Mouse (Mus musculus) CD4-positive, CD25-positive, alpha-beta regulatory T cell, adult 2 months (primary cell): ENCODE data around the gene Afm.

Experiments used
- DNase-seq: peaks from one replicate; pipeline ENCODE4 v3.0.0-alpha.2; 2012; ENCODE audit warnings: low read depth, low spot score

Gene Afm

DNA sequence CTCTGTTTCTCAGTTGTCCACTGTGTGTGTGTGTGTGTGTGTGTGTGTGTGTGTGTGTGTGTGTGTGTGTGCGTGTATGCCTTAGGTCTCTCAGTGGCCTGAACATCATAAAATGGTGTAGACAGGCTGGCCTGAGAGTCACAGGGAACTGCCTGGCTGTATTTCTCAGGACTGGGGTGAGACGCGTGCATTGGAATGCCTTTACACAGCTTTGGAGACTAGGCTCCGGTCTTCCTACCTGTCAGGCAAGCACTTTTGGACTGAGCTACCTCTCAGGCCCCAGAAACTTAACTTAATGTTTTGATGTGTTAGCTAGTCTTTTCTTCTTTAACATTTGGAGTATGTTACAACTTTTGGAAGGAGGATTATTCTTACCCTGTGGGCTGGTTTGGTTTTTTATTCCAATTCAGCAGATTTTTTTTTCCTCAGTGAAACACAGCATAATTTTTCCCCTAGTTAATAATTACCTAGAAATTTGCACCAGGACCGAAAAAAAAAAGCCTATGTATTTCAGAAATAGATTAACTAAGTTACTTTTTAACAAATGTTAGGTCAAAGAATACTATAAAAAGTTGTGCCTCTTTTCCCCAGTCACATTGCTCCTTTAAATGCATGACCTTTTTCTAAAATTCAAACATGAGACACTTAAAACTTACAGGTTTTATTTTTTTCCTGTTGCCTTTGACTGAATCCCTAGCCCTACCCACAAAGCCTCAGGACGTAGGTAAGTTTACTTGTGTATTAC is at the start of gene Afm:
Afm (plus strand) TSS at position 577 of the 745 bp plus-strand sequence.
- no peak for DNase-seq

DNA sequence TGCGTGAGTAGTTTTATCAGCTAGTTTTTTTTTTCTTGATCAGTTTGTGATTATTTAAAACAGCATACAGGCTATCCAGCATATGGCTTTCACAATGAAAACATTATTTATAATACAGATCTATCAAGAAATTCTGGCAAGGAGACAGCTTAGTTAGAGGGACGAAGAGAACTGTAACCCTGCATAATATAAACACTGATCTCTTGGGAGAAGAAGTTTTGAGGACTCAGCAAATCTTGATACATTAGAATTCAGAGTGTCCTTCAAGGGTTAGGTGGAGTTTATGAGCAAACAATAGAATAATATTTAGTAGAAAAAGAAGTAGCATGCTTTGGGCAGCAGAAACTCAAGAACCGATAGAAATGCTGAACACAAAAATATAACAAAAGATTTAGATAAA is 47.9 kb upstream of the Afm start:
- DNase-seq, result no peak

DNA sequence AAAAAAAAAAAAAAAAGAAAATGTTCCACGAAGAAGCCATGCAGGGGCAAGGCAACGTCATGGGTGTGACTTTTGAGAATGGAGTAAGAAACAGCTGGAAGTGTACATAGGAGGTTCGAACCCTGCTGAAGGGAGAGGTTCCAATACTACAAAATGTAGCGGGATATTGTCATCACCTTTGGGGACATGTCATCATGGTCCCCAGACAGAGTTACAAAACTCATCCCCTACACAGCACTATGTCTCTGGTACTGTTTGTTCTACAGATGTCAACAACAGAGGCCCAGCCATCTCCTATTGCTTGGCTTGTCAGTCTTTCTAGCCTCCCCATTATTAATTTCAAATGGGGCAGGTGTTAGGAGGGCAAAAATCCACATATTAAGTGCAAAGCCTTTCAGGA is 44.8 kb upstream of the Afm start:
- no peak for DNase-seq

DNA sequence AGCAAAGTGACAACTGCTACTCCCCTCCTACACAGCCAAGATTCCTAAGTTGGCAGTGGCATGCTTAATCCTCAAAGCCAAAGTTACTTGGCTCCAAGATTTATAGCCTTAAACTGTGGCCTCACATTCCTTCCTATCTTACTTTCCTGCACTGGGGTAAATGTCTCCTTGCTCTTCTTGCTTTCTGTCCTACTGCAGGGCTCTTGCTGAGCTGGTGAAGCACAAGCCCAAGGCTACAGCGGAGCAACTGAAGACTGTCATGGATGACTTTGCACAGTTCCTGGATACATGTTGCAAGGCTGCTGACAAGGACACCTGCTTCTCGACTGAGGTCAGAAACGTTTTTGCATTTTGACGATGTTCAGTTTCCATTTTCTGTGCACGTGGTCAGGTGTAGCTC is 44.4 kb upstream of the Afm start:
- no peak for DNase-seq

DNA sequence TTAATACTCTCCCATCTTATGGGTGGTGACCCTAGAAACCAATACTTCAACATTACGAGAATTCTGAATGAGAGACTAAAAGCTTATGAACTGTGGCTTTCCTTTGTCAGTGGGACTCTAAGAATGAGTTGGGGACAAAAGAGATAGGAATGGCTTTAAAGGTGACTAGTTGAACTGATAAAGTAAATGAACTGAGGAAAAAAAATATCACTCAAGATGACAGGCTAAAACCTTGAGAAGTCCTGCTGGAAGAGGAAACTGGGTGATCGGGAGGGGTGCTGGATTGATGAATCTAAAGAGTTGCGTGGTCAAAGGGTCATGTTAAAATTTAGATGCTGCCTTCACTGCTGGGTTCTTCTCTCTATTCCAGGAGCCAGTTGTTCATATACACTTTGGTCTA is 42.0 kb upstream of the Afm start:
- DNase-seq, result no peak

DNA sequence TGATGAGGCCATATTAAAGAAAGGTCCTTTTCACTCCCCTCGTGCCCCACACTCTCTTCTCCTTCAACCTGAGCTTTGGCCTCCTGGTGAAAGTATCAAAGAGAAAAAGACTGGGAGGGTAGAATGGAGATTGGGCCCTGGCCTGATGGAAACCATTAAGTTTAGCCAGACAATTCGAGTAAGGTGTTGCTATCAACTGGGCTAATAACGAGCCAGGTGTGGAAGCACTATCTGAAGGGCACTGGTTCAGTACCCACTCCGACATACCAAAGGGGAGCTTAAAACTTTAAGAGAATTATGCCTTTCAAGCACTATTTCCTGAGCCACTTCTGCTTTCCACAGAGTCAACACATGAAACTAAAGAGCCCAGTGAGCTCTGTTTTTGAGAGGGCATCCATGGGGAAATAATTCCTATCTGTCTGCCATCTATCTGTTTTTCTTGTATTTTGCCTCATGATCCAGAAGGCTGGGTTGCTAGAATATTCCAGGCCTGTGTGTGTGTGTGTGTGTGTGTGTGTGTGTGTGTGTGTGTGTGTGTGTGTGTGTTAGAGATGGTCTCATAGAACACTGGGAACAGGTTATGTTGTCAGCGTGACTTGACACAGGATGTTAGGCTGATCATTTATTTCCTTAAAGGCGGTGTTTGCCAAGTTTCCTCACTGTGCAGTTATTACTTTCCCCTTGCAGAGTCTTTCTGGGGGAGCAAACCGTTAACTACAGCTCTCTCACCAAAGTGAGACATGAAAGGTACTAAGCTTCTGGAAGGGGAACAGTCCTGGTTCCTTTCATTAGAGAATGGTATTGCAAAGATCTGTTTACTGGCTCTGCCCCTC is 41.2 kb upstream of the Afm start:
- DNase-seq, result no peak

DNA sequence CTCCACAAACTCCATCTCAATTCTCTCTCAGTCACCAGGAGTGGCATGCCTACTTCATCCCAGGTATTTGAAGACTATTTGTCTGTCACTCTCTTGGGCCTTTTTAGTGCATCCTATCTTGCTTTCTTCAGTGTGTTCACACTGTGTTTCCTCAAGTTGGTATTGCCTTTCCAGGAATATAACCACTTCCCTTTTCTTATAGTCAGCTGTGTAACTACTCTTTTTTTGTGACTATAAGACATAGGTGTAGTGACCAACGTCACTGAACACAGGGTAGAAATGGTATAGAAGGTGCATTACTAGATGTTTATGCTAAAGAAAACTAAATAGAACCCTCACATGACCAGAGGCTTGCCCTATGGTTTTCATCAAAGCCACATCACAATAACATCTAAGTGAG is 39.8 kb upstream of the Afm start:
- DNase-seq, result no peak

DNA sequence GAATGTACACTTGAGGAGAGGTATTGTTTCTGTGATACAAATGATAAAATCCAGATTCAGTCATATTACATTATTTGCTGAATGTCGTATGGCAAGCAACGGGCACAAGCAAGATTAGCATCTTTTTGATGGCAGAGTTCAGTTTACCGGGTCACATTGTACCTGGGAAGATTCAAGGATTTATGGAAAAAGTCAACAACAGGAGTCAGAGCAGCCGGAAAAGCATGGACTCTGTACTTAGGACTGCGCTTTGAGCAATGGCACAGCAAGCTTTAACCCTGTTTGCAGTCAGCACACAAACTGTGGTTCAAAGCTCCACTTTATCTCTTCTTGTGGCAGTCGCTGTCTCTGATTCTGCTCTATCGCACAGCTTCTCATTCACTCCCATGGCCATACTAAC is 33.1 kb upstream of the Afm start:
- DNase-seq, result no peak

DNA sequence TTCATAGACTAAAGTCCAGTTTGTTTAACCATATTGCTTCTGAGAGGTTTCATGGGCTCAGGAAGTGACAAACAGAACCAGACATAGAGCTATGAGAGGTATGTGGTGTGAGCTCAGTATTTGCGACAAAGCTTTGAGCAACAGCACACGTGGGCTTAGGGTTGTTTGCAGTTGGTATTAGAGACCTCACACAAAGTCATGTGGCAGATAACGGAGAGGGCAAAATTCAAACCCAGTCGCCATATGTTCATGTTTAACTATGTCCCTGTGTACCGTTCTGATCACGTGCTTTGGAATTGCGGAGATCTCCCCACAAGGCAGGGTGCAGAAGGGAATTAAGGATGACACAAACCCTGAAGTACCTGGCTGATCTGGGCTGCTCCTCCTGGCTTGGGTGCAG is 30.4 kb upstream of the Afm start:
- no peak for DNase-seq

DNA sequence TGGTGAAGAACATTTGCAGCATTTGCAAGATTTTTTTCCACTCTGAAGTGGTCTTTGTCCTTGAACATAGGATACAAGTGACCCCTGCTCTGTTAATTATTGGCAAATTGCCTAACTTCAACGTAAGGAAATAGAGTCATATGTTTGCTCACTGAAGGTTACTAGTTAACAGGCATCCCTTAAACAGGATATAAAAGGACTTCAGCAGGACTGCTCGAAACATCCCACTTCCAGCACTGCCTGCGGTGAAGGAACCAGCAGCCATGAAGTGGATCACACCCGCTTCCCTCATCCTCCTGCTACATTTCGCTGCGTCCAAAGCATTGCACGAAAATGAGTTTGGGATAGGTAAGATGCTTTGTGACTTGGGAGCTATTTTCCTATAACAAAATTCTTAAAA is 28.2 kb upstream of the Afm start, which contains the start of gene Afp:
Afp (plus strand) TSS at position 220 of the 400 bp plus-strand sequence.
- no peak for DNase-seq

DNA sequence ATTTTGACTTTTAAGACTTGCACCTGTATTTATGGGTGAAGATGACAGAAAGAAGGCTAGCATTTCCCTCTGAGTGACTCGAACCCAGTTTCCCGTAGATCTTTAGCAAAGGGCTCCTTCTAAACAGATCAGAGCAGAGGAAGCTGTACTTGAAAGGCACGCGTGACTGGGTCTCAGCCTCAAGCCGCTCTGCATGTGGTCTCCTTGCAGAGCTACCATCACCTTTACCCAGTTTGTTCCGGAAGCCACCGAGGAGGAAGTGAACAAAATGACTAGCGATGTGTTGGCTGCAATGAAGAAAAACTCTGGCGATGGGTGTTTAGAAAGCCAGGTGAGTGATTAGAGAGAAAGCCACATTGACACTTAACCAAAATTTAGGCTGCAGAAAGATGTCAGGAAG is 26.3 kb upstream of the Afm start:
- DNase-seq, result peak; percentile 62

DNA sequence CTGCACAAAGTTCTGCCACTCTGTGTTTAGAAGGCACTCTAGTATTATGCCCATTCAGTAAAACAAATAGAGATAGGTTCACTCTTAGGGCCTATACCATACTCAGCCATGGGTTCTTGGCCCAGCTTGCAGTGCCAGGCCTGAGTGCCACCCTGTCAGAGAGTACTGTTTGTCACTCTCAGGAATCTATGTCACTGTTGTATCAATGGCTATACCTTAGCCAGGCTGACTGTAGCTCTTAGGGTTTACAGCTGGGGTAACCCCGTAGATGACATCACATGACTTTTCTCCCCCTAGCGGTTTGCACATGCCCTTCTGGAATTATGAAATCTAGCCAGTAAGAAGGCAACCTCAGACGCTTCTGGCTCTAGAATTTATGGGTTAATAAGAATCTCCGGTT is 24.4 kb upstream of the Afm start:
- DNase-seq, result no peak

DNA sequence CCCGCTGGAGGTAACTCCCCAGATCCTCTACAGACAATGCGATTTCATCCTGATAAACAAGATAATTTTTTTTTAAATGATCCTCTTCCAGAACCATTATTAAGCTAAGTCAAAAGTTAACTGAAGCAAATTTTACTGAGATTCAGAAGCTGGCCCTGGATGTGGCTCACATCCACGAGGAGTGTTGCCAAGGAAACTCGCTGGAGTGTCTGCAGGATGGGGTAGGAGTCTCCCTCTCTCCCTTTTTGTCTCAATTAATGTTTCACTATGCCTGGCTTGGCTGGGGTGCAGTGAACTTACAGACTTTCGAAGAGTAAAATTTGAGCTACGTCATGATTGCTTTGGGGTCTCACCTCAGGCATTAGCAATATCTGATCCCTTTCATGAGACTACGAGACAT is 19.2 kb upstream of the Afm start:
- DNase-seq, result no peak

DNA sequence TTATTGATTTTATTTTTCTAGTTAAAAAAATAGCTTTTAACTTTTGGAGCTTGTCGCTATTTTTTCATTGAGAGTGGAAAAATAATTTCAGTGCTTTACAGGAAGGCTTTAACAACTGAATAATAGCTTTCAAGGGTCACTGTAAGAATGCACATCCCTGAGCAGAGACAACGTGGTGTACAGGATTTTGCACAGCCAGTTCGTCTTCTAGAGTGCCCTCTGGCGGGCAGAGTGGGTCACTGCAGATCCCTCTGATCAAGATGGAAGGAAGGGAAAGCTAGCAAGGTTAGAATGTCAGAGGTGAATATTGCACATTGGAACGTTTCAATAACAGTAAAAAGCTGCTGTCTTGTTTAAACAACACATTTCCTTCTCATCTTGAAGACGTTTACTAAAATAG is 18.0 kb upstream of the Afm start:
- DNase-seq, result peak; percentile 80

DNA sequence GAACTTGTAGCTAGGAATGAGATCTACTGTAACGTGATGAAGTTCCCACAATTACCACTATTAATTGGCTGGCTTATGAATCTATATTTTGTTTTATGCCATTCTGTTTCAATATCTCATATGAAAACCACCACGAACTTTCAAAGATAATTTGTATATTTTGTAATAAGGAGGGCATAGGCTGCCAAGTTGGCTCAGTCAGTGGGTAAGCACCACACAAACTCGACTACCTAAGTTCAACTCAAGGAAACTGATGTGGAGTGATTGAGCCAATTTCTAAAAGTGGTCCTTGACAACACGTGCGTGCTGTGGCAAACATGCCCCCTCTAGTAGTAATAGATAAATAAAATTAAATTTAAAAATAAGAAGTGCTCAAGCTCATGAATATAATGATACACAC is 17.0 kb upstream of the Afm start:
- DNase-seq, result no peak

DNA sequence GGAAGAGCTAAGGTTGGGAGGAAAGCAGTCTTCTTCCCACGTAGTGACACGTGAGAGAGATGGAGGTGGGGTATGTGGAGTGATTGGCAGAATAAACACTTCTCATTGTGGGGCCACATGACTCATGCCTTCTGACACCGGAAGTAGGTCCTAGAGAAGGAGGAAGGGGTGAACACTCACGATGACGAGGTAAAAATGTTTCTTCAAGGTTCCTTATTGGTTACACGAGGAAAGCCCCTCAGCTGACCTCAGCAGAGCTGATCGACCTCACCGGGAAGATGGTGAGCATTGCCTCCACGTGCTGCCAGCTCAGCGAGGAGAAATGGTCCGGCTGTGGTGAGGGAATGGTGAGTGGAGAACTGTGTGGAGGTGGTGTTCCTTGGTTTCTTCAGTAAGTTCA is 14.0 kb upstream of the Afm start:
- DNase-seq, result no peak

DNA sequence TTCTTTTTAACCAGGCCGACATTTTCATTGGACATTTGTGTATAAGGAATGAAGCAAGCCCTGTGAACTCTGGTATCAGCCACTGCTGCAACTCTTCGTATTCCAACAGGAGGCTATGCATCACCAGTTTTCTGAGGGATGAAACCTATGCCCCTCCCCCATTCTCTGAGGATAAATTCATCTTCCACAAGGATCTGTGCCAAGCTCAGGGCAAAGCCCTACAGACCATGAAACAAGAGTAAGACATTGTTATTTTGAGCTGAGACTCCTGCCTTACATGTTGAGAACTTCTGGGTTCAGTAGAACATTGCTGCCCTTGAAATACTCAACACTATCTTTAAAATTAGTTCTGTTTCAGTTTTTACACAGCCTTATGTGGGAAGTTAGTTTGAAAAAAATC is 12.2 kb upstream of the Afm start:
- no peak for DNase-seq

DNA sequence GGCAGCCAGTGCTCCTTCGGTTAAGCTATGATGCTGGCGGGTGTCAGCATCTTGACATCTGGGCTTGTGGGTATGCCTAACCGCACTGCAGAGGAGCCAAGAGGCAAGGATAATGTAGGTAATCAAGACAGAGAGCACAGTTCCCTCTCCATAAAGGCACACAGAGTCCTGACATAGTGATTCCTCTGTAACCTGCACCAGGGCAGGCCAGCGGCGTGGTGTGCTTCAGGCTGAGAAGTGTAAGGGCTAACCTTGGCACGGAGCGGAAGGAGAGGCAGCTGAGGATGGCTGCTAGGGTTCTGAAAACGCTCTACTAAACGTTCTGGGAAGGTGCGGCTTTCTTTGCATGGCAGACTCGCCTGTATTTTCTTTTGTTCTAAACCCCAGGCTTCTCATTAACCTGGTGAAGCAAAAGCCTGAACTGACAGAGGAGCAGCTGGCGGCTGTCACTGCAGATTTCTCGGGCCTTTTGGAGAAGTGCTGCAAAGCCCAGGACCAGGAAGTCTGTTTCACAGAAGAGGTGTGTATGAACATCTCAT is 11.3 kb upstream of the Afm start:
- no peak for DNase-seq

DNA sequence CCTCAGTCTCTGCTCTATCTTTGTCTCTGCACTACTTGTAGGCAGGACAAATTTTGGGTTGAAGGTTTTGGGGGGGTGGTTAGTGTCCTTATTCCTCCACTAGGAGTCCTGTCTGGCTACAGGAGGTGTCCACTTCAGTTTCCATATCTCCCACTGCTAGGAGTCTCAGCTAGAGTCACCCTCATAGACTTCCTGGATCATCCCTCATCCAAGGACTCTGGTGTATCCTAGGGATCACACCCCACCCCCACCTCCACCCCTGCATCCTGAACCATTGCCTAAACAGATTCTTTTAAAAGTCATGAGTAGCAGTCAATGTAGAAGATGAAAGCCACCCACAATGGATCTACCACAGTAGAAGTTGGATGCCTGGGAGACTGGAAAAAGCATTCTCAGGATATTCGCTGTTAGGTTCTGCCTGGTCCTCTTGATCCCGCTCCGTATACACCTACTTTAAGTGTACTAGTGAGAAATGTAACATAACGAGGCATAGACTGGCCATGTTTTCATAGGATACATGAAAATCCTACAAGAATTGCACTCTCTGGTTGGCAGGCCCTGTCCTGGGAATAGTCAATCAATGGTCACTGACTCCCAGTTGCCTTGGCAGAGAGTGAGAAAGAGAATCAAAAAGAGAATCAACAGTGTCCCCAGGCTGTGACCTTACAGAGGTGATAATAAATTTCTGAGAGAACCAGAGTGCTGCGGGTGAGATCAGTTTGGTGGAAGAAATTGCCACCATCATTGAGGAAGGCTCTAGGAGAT is 8.7 kb upstream of the Afm start:
- no peak for DNase-seq

DNA sequence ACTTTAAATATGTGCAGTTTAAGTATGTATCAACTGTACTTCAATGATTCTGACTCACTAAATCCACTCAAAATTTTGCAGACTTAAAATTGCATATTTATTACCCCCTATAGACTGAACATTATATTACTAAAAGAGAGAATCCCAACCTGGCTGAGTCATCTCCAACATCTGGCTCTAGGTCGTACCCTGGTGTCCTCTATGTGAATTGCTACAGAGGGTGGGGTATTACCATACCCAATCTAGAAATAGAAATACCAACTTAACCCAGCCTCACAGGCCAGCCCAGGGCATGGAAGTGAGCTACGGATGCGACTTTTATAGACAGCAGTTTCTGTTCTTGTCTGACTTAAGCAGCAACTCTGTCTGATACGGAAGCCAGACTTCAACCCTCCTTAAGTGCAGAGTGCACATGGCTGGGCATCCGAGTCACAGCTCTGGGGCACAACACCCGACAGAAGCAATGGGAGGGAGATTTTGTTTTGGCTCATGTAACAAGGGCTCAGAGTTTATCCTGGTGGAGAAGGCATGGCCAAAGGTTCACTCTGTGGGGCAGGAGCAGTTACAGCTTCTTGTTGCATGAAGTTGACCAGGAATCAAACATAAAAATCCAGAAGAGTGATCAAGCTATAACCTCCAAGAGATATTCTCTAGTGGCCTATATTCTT is 6.3 kb upstream of the Afm start:
- no peak for DNase-seq

DNA sequence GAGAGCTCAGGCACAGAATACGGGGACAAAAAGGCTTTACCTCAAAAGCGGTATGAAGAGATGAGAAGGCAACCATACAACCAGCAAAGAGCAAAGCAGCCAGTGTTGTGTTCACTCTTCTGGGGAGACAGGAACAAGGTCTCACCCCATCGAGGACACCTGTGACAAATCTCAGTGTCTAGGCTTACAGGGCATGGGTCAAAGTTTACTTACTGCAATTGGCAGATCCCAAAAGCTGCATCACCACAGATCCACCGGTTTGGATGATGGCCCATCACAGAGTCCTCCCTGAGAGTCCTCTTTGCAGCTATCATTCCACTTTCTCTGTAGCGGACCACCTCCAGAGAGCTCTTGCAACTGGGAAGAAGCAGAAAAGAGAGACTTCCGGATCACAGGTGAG is 3.2 kb upstream of the Afm start:
- DNase-seq, result no peak

DNA sequence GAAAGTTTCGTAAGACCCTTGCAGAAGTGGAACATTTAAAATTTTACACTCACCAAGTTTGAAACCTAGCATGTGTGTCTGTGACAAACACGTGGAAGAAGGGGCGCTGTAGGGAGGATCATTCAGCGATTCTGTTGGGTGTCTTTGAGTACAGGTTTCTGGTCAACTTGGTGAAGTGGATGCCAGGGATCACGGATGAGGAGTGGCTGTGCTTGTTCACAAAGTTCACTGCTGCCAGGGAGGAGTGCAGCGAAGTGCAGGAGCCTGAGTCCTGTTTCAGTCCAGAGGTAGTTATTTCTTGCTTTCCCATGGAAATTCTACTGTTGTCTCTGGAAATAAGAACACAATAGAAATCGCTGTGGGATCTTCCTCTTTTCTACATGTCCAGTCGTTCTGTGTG is 32.5 kb downstream of the Afm start:
- DNase-seq, result no peak
